In genomic region chr16:30508738-30509137, GRCm38 (mm10) we compare ENCODE assay signal across 18 mouse cellular contexts. TPM values are rescaled to one million over a fixed set of nuclear protein-coding genes. Genes with fewer than 3 reads are reported as not detected.
DNase-seq lines count a peak whose midpoint lies in the region; ATAC-seq lines count a peak whose summit lies in the region.
"Had no signal": no experiment of that assay in that cellular context is flagged by ENCODE, and none has a peak within 500 bp of the region (broad histone marks: within the 10 kb centered on the region; RNA-seq: fewer than 3 reads in every experiment).

No protein-coding gene starts in this region.

- DNase-seq in heart, adult 11 months, result peak; percentile 82
- DNase-seq in heart, postnatal 10 days, result no peak
- peak; percentile 79 for DNase-seq in midbrain, embryonic 11.5 days (ENCODE audit: low spot score, missing footprints)
- DNase-seq in midbrain, embryonic 10.5 days (ENCODE audit: low spot score), result no peak
- DNase-seq: adrenal gland, adult 2 months; adrenal gland, adult 8-10 months; adrenal gland, postnatal 10 days; adrenal gland, postnatal 14 days; adrenal gland, postnatal 25 days; adrenal gland, postnatal 36 days; B cell, adult 2 months; cerebellum, adult 11 months; cerebellum, adult 11-12 months; cerebellum, adult 18-20 months had no signal

- intact Hi-C loops in heart, postnatal 10 days (cut with DNase I), result no loop called here

- no peak for ATAC-seq in midbrain, embryonic 11.5 days (ENCODE audit: low FRiP score)
- ATAC-seq: activated CD4-positive, CD25-positive, alpha-beta regulatory T cell, adult 4 months; CD4-positive, CD25-positive, alpha-beta regulatory T cell, adult 4 months; Patski had no signal

- no peak overlapping the region for H3K27ac ChIP-seq in midbrain, embryonic 11.5 days (ENCODE audit: low read depth, low read length)
- H3K27ac ChIP-seq in midbrain, embryonic 10.5 days (replicated peaks), result no peak overlapping the region

- H3K27me3 ChIP-seq in midbrain, embryonic 11.5 days (ENCODE audit: control insufficient read depth, insufficient read depth, low read length), result no peaks in the 10 kb centered on the region
- H3K27me3 ChIP-seq in midbrain, embryonic 10.5 days (ENCODE audit: low read depth, poor library complexity, severe bottlenecking), result peaks cover 14% of the 10 kb centered on the region
- H3K27me3 ChIP-seq: Patski had no signal

- no peaks in the 10 kb centered on the region for H3K36me3 ChIP-seq in midbrain, embryonic 11.5 days (ENCODE audit: control insufficient read depth, insufficient read depth, low read length)
- peaks cover 4% of the 10 kb centered on the region; the same call in 1 of the 2 replicates for H3K36me3 ChIP-seq in midbrain, embryonic 10.5 days

- no peaks in the 10 kb centered on the region for H3K9me3 ChIP-seq in midbrain, embryonic 11.5 days (ENCODE audit: control insufficient read depth, low read length)
- no peaks in the 10 kb centered on the region for H3K9me3 ChIP-seq in midbrain, embryonic 10.5 days (replicated peaks)
- H3K9me3 ChIP-seq: G1E had no signal

- peaks cover 4% of the 10 kb centered on the region; the same call in 1 of the 2 replicates for H3K4me1 ChIP-seq in midbrain, embryonic 11.5 days (ENCODE audit: control insufficient read depth, insufficient read depth, low read length)
- peaks cover 25% of the 10 kb centered on the region for H3K4me1 ChIP-seq in midbrain, embryonic 10.5 days

- no peak overlapping the region for H3K4me3 ChIP-seq in midbrain, embryonic 11.5 days (ENCODE audit: low read depth, low read length)
- H3K4me3 ChIP-seq in midbrain, embryonic 10.5 days, result no peak overlapping the region

- WGBS in midbrain, embryonic 11.5 days, result 91% methylated on average over 9 of the region's 9 CpGs
- 93% methylated on average over 9 of the region's 9 CpGs for WGBS in midbrain, embryonic 10.5 days

- H3K9ac ChIP-seq in midbrain, embryonic 11.5 days (ENCODE audit: low read length), result no peak overlapping the region

- no peak overlapping the region for H3K4me2 ChIP-seq in midbrain, embryonic 11.5 days

RNA-seq across cellular contexts. Expression of gene Tmem44, which starts 41.9 kb away (rescaled TPM):
- 10 to 100 TPM; 15.6 to 18.5 TPM for total RNA-seq in heart, postnatal 10 days (2021)
- polyA plus RNA-seq in midbrain, embryonic 11.5 days (2014; fragmentation: Nextera tagmentation; extraction: Ambion mirVana), result 26.6 and 27.9 TPM in 2 replicates
- polyA plus RNA-seq in midbrain, embryonic 10.5 days (2016; fragmentation: Nextera tagmentation; extraction: Ambion mirVana), result 21.6 and 33.2 TPM in 2 replicates

Comparison
In these comparisons a context has a peak if more than half of its experiments do, and no peak if none do; other contexts are left out.
1. DNase-seq: peak in heart, adult 11 months (single experiment) and midbrain, embryonic 11.5 days (single experiment); none in heart, postnatal 10 days (0 of 2) and midbrain, embryonic 10.5 days (single experiment).